Mouse (Mus musculus) embryonic fibroblast, embryonic 13.5 days (primary cell): ENCODE data around the gene Ywhag. TPM values are rescaled to one million over a fixed set of nuclear protein-coding genes. Genes with fewer than 3 reads are reported as not detected.
A peak's percentile ranks its signal among the peaks of the same experiment; 100 is the strongest.

Source experiments
- H3K27ac ChIP-seq: 2 replicates; pipeline ENCODE4 v1.5.1; 2012; ENCODE audit warnings: low read length, control low read depth, inconsistent platforms; ENCODE audit not compliant: insufficient read depth
- H3K4me1 ChIP-seq: 2 replicates; pipeline ENCODE4 v1.6.1; 2011; ENCODE audit warnings: low read length; ENCODE audit not compliant: control insufficient read depth, insufficient read depth
- H3K4me3 ChIP-seq: 2 replicates; pipeline ENCODE4 v1.5.1; 2011; ENCODE audit warnings: mild to moderate bottlenecking, control low read depth, low read length; ENCODE audit not compliant: insufficient read depth
- CTCF ChIP-seq: IDR thresholded peaks from 2 replicates; pipeline ENCODE4 v1.5.1; 2011; ENCODE audit warnings: mild to moderate bottlenecking, control low read depth, low read length, moderate library complexity, borderline replicate concordance; ENCODE audit not compliant: insufficient read depth
- POLR2A ChIP-seq: IDR thresholded peaks from 2 replicates; pipeline ENCODE4 v1.6.1; 2011; ENCODE audit warnings: low read depth, mild to moderate bottlenecking, control low read depth, low read length, moderate library complexity
- polyA plus RNA-seq: library from polyadenylated mRNA; stranded (reverse); fragments of >200 nt; gene quantifications from 2 replicates; pipeline ENCODE4 v1.2.4, GENCODE M21; 2011; ENCODE audit warnings: low read depth; ENCODE audit not compliant: missing spikeins, insufficient read length

Ywhag gene
- polyA plus RNA-seq, 1 experiment, result 255 TPM

DNA sequence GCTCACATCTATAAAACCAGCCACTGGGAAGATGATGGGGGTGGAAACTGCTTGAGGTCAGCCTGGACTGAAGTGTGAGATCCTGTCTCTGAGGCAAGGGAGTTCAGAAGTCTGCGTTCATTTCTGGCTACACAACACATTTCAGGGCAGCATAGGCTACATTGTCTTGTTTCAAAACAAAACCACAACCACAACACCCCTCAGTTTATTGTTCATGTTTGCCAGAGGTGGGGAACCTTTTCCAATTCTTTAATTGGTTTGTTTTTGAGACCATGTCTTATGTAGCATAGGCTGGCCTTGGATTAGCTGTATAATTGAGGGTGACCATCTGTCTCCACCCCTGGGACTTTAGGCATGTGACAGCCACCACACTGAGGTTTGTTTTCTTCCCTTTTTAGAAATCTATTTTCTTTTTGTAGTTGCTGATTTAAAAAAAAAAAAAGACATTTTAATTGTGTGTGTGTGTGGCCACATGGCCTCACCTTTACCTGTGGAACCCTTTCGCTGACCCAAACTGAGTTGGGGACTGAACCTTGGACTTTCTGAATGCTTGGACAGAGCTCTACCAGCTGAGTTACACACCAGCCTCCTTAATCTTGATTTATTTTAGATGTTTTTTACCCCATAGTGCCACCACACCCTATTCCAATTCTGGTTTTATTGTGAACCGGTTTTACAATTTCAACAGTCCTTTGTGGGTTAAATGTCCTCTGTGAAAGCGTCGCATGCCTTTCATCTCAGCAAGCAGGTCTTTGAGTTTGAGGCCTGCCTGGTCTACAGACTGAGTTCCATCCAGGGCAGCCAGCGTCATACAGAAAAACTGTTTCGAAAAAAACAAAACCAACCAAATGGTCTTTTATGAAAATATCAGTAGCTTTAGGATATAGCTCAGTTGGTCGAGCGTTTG lies 22.1 kb upstream of the Ywhag start:
- no peak for TF ChIP-seq POLR2A
- no peak for TF ChIP-seq CTCF
- H3K4me3 ChIP-seq, result no peak overlapping the region
- H3K27ac ChIP-seq, result peak overlapping the region; percentile 86

DNA sequence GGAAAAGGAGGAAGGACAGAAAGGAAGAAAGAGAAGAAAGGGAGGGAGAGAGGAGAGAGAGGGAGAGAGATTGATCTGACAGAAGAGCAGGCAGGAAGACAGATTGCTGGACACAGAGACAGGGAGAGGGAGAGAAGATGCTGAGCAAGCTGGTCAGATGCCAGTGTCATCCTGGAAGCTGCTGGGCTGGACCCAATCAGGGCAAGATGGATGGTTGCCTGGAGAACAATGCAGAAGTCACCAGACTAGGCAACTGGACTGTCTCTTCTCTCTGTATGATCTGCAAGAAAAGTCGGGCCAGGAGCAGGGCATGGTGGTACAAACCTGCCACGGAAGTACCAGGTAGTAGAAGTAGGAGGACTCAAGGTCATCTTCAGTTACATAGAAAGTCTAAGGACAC lies 18.4 kb upstream of the Ywhag start:
- no peak overlapping the region for H3K4me3 ChIP-seq
- H3K4me1 ChIP-seq, result 0 out of 2 replicates have a peak, but pooled peaks cover 4% of the 10 kb centered on the region
- no peak for TF ChIP-seq CTCF
- TF ChIP-seq POLR2A, result no peak
- no peak overlapping the region for H3K27ac ChIP-seq

More for the DNA sequence above, 22.1 kb upstream of the Ywhag start:
- H3K4me1 ChIP-seq, result 0 out of 2 replicates have a peak, but pooled peaks cover 10% of the 10 kb centered on the region

DNA sequence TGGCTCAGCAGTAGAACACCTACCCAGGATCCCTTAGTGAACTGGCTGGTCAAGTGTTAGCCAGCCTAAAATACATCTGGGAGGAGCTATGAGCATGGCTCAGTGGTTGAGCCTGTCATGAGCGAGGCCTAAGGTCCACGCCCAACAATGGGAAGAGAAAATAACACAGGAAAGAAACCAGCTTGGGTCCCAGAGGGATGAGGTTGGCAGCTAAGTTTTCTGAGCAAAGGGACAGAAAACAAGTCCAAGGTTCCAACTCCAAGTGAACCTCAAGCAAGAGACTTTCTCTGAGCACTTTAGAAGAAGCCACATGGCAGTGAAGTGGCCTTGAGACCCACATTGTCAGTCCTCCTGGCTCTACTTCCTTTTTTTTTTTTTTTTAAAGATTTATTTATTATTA lies 17.2 kb upstream of the Ywhag start:
- TF ChIP-seq POLR2A (no peak), CTCF (no peak)
- Histone ChIP-seq H3K27ac (no peak overlapping the region; the same call in 1 of the 2 replicates), H3K4me3 (no peak overlapping the region), H3K4me1 (no peaks in the 10 kb centered on the region)

DNA sequence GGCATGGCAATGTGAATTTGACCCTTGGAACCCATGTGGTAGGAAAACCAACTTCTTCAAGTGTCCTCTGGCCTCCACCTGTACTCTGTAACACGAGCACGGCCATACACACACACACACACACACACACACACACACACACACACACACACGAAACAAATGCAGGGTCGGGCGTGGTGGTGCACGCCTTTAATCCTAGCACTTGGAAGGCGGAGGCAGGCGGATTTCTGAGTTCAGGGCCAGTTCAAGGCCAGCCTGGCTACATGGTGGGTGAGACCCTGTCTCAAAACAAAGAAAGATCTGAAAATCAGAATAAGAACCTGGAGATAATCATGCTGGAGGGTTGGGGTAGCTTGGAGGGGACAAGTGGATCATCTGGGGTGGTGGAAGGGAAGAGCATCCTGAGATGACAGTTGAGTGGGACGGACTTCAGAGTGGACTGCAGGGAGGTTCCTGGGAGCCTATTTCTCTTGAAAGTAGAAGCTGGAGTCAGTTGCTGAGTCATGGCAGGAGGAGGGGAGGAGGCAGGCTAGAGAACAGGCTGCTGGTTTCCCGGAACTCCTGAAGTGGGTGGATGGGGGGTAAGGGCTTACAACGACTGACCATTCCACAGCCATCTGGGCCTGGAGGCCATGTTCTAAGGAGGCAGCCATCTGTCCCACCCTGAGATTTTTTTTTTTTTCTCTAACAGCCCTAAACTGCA lies 16.4 kb upstream of the Ywhag start:
- Histone ChIP-seq H3K4me1 (no peaks in the 10 kb centered on the region), H3K27ac (peak overlapping the region; percentile 35), H3K4me3 (no peak overlapping the region)
- no peak for TF ChIP-seq CTCF
- TF ChIP-seq POLR2A, result no peak

DNA sequence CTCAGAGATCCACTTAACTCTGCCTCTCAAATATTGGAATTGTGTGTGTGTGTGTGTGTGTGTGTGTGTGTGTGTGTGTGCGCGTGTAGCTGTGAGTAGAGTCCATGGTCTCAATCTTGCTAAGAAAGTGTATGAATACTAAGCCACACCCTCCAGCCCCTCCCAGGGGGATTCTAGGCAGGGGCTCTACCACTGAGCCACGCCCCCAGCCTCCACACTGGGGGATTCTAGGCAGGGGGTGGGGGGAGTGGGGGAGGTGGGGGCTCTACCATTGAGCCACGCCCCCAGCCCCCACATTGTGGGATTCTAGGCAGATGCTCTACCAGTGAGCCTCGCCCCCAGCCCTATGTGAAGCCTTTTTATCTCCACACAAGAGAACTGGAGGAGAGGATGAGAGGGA lies 12.2 kb upstream of the Ywhag start:
- no peak for TF ChIP-seq POLR2A
- TF ChIP-seq CTCF, result no peak
- Histone ChIP-seq H3K27ac (no peak overlapping the region), H3K4me1 (no peaks in the 10 kb centered on the region), H3K4me3 (no peak overlapping the region)

DNA sequence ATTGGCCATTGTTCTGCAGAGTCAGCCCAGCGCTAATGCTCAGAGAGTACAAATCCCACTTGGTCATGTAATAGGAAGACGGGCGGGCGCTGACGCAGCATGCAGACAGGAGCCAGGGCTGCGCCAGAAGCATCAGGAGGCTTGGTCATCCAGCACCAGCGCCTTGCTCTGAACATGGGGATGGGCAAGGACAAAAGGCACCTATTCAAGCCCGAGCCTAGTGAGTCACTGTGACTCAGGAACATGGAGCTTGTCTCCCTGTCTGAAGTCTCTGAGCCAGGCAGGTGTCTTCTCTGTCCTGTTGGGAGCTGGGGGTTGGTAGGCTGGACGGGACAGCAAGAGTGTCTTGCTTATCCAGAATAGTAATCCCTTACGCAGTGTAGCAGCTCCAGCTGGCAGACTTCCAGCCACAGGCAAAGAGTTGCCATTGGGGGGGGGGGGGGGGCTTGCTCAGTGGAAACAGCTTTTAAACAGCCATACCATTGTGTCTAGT lies 11.5 kb upstream of the Ywhag start:
- Histone ChIP-seq H3K4me1 (no peaks in the 10 kb centered on the region), H3K27ac (no peak overlapping the region), H3K4me3 (no peak overlapping the region)
- TF ChIP-seq CTCF, result no peak
- no peak for TF ChIP-seq POLR2A

DNA sequence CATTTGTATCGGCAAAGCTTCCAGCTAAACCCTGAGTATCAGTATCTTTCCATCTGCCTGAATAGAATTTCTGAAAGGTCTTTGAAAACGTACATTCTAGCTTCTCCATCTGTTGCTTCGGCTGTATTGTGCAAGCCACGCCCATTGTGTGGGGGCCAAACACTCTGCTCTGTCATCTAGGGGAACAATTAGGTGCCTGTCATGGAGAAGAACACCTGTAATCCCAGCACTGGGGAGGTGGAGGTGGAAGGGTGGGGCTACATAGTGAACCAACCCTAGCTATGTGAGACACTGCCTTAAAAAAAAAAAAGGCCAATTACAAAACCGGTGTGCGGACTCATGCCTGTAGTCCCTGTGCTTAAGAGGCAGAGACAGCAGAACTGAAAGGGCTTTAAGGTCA lies 8.3 kb upstream of the Ywhag start:
- no peak overlapping the region for H3K4me3 ChIP-seq
- H3K4me1 ChIP-seq, result no peaks in the 10 kb centered on the region
- TF ChIP-seq POLR2A, result no peak
- no peak for TF ChIP-seq CTCF
- H3K27ac ChIP-seq, result no peak overlapping the region

DNA sequence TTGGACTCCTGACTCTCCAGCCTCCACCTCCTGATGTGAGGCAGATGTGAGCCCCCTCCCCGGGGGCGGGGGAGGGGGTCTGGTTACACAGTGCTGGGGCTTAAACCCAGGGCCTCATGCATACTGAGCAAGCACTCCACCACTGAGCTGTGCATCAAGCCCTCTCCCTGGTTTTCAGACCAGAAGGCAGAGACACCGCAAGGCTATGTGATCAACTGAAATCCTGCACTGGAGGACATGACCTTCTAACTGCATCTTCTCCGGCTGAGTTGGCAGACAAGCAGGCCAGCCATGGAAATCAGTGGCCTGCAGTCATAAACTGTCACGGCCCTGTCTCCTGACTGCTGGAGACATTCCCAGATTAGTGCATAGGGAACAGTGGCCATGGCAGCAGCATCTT lies 6.2 kb upstream of the Ywhag start:
- H3K27ac ChIP-seq, result no peak overlapping the region
- H3K4me1 ChIP-seq, result no peaks in the 10 kb centered on the region
- H3K4me3 ChIP-seq, result no peak overlapping the region
- no peak for TF ChIP-seq CTCF
- TF ChIP-seq POLR2A, result no peak

DNA sequence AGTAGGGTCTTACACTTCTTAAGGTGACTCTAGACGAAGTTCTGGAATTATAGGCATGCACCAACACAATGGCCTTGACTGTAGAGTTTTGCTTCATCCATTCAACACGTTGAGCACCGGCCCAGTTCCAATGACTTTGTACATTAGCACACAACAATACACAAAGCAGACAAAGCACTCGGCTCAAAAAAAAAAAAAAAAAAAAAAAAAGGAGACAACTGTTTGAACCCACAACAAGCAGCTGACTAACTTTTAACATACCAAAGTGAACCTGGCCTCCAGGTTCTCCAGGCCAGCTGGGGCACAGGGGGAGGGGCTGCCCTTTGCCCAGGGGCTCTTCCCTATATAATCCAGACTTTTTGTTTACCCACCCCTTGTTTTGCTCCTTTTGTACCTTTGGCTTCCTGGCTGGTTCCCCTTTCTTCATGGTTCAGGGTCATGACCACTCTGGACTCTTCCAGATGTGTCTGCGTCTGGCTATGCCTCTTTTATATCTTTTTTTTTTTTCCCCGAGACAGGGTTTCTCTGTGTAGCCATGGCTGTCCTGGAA lies 1.3 kb upstream of the Ywhag start:
- no peak overlapping the region for H3K4me3 ChIP-seq
- H3K4me1 ChIP-seq, result peaks cover 4% of the 10 kb centered on the region; the same call in 1 of the 2 replicates
- H3K27ac ChIP-seq, result peak overlapping the region; percentile 85; the same call in 1 of the 2 replicates
- TF ChIP-seq CTCF (no peak), POLR2A (no peak)

DNA sequence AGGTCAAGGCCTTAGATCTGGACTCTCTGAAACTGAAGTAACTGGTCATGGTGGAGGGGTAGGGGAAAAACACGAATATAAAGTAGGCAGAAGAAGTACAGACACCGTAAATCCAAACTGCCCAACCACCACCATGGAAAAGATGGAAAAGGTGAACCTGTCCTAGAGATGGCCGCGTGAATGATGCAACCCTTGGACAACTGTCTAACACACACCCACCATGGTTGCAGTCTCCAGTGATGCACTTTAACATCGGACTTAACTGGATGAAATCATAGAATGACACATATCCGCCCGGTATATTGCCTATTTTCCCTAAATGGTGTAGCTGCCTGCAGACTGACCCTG lies 734 bp upstream of the Ywhag start:
- TF ChIP-seq CTCF (no peak), POLR2A (peak; percentile 70; the same call in 1 of the 2 replicates)
- peaks cover 4% of the 10 kb centered on the region; the same call in 1 of the 2 replicates for H3K4me1 ChIP-seq
- H3K27ac ChIP-seq, result peak overlapping the region; percentile 85
- H3K4me3 ChIP-seq, result no peak overlapping the region
